Mouse (Mus musculus) liver, embryonic 14.5 days (tissue): Measurements from ENCODE around the gene Plod2. TPM values are rescaled to one million over a fixed set of nuclear protein-coding genes. Genes with fewer than 3 reads are reported as not detected.

Experiments used
- ATAC-seq: fragments of 200-750 bp; cut with Nextera tagmentation; 2 replicates; pipeline ENCODE4 v1.8.0; 2017; ENCODE audit warnings: moderate number of reproducible peaks, mild to moderate bottlenecking, moderate library complexity; ENCODE audit not compliant: insufficient read depth
- DNase-seq, 3 experiments: peaks; one replicate each; pipeline ENCODE4 v3.0.0-alpha.2; 2012 to 2013; ENCODE audit warnings: low read depth in 3 of 3, low spot score in 3 of 3
- H3K27ac ChIP-seq: fragments of 300-500 bp; sonication (generic); 2 replicates; pipeline ENCODE4 v1.5.1; 2014; ENCODE audit warnings: moderate library complexity, mild to moderate bottlenecking, control low read depth, inconsistent platforms
- H3K27me3 ChIP-seq: fragments of 300-500 bp; sonication (generic); 2 replicates; pipeline ENCODE4 v1.6.1; 2014; ENCODE audit warnings: mild to moderate bottlenecking, low read length, moderate library complexity; ENCODE audit not compliant: control insufficient read depth, insufficient read depth
- H3K36me3 ChIP-seq: fragments of 300-500 bp; sonication (generic); replicated peaks from 2 replicates; pipeline ENCODE4 v1.6.1; 2014; ENCODE audit warnings: low read depth; ENCODE audit not compliant: control insufficient read depth, insufficient read depth
- H3K4me1 ChIP-seq, 2 experiments: fragments of 200-500 bp in 1 of 2; fragments of 300-500 bp in 1 of 2; sonication (generic) in 1 of 2; replicated peaks; 2 replicates each; pipeline ENCODE4 v1.6.1; 2012 to 2014; ENCODE audit warnings: antibody characterized with exemption in 1 of 2, inconsistent platforms in 1 of 2, low read length in 1 of 2; ENCODE audit not compliant: control insufficient read depth in 2 of 2, insufficient read depth in 2 of 2
- H3K4me2 ChIP-seq: fragments of 300-500 bp; sonication (generic); 2 replicates; pipeline ENCODE4 v1.6.1; 2014; ENCODE audit warnings: low read depth, mild to moderate bottlenecking, control low read depth, moderate library complexity
- H3K4me3 ChIP-seq, 2 experiments: fragments of 200-500 bp in 1 of 2; fragments of 300-500 bp in 1 of 2; sonication (generic) in 1 of 2; 2 replicates each; pipeline ENCODE4 v1.5.1; 2012 to 2014; ENCODE audit warnings: low read depth in 2 of 2, low read length in 2 of 2, mild to moderate bottlenecking in 2 of 2, control low read depth in 1 of 2, inconsistent platforms in 1 of 2, moderate library complexity in 1 of 2; ENCODE audit not compliant: insufficient read depth in 1 of 2
- H3K9ac ChIP-seq: fragments of 300-500 bp; sonication (generic); replicated peaks from 2 replicates; pipeline ENCODE4 v1.6.1; 2014; ENCODE audit warnings: mild to moderate bottlenecking, control low read depth, moderate library complexity
- H3K9me3 ChIP-seq: fragments of 300-500 bp; sonication (generic); 2 replicates; pipeline ENCODE4 v1.6.1; 2016; ENCODE audit warnings: low read length, mixed read lengths; ENCODE audit not compliant: control insufficient read depth
- CTCF ChIP-seq: IDR thresholded peaks from 2 replicates; pipeline ENCODE4 v1.5.1; 2016; ENCODE audit warnings: antibody characterized with exemption, low read depth, control low read depth
- EP300 ChIP-seq: IDR thresholded peaks from 2 replicates; pipeline ENCODE4 v1.6.1; 2016; ENCODE audit warnings: antibody characterized with exemption, low read depth
- WGBS: fragments of 180-500 bp; shearing (Covaris S2); extraction: QIAGEN DNeasy Blood & Tissue Kit; methylation state at CpG from one replicate; pipeline ENCODE4 v1.1.7; 2014; ENCODE audit not compliant: insufficient replicate concordance; 5-methylcytosine and 5-hydroxymethylcytosine counted together
- polyA plus RNA-seq, 2 experiments: library from polyadenylated mRNA; depleted of rRNA in 1 of 2; stranded (reverse) in 1 of 2; unstranded in 1 of 2; fragments of >200 nt; fragmentation: Nextera tagmentation in 1 of 2; extraction: Ambion mirVana in 1 of 2; gene quantifications; 2 replicates each; pipeline versions ENCODE4 v1.2.1 to v1.2.3; 2012 to 2014

Gene Plod2
- polyA plus RNA-seq, 2 experiments: 1.7 to 2.1 TPM

DNA sequence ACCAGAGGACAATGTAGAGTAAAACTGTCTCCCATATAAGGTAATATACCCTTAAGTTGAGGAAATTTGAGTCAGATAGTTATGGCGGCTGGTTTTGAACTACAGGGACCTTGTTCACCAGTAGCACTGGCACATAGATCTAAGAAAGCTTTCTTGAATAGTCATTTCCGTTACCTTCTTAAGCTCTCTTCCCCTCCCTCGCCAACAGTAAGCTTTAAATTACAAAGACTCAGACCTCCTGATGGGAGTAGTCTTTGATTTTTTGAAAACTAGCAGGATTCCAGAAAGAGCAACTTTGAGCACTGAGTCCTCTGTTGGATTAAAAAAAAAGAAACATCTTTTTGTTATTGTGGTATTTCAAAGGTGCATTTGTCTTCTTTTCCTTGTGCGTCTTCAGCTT is 61.5 kb downstream of the Plod2 start:
- H3K4me2 ChIP-seq: no peak overlapping the region
- TF ChIP-seq EP300 (no peak), CTCF (no peak)
- DNase-seq (no peak), ATAC-seq (no peak)
- no peaks in the 10 kb centered on the region for H3K4me1 ChIP-seq
- H3K36me3 ChIP-seq: no peaks in the 10 kb centered on the region
- H3K27me3 ChIP-seq: no peaks in the 10 kb centered on the region
- no peak overlapping the region for H3K27ac ChIP-seq
- H3K9ac ChIP-seq: no peak overlapping the region
- WGBS: 72% methylated on average over 4 of the region's 4 CpGs
- H3K4me3 ChIP-seq: no peak overlapping the region
- no peaks in the 10 kb centered on the region for H3K9me3 ChIP-seq

DNA sequence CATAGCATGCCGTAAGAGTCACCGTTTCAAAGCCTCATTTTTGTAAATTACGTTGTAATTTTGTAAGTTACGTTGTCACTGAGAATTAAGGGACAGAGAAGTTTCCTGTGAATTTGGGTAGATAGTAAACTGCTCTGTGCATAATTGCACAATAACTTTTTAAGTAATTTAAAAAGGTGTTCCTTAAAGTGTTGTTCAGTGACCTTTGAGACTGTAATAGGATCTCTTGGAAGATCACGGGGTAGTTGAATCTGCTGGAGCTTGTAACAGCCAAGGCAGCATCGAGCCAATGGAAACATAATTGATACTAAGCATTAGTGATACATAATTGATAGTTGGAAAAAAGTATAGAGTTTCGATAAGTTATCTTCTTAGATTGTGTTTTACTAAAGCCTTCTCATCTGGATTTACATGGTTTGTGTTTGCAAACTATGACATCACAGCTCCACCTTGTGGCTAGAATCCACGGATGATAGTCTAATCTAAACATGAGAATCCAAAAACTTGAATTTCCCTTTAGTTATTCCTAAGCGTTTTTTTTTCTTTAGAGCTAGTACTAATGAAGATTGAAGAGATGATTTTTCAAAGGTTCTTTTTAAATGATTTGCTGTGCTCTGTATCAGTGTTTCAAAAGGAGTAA is 68.7 kb downstream of the Plod2 start:
- TF ChIP-seq EP300 (no peak), CTCF (no peak)
- Histone ChIP-seq H3K4me2 (no peak overlapping the region), H3K9ac (no peak overlapping the region), H3K36me3 (no peaks in the 10 kb centered on the region), H3K4me3 (no peak overlapping the region), H3K4me1 (no peaks in the 10 kb centered on the region), H3K27ac (no peak overlapping the region), H3K27me3 (no peaks in the 10 kb centered on the region), H3K9me3 (no peaks in the 10 kb centered on the region)
- ATAC-seq: no peak
- DNase-seq: no peak
- 49% methylated on average over 9 of the region's 9 CpGs for WGBS

DNA sequence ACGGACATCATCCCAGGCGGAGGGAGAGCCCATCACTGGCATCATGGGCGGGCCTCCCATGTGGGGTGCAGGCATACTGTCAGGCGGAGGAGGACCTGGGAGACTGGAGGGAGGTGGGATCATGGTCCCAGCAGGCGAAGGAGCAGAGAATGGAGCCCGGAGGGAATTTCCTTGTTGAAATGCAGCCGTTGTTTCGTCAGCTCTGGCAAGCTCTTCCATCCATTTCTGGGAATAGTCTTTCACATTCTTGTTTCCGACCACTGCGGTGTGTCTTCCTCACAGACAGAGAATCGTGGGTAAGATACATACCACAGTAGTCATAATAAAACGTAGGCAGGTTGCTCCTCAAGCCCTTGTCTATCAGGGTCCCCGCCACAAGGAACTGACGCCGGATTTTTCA is 70.6 kb downstream of the Plod2 start:
- Histone ChIP-seq H3K4me2 (no peak overlapping the region), H3K27ac (no peak overlapping the region), H3K4me1 (no peaks in the 10 kb centered on the region), H3K36me3 (no peaks in the 10 kb centered on the region), H3K27me3 (no peaks in the 10 kb centered on the region), H3K9me3 (no peaks in the 10 kb centered on the region), H3K9ac (no peak overlapping the region), H3K4me3 (no peak overlapping the region)
- ATAC-seq (no peak), DNase-seq (no peak)
- TF ChIP-seq EP300 (no peak), CTCF (no peak)
- WGBS: 65% methylated on average over 15 of the region's 15 CpGs

DNA sequence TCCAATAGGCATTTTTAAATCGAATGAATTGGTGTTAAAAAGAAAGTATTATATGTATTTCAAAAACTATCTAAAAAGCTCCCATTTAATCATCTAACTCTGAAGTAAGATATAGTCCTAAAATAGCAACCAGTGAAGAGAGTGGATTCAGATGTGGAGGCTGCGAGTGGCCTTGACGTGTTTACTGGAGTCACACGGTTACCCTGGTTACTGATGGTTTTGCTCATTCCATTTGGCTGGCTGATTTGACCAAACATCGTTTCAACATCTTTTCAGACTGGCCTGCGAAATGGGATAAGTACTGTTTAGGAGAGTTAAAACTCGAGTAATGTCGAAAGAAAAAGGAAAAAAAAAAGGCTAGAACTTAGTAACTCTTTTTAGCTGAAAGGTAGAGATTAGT is 71.2 kb downstream of the Plod2 start:
- WGBS: 62% methylated on average over 8 of the region's 8 CpGs
- no peaks in the 10 kb centered on the region for H3K36me3 ChIP-seq
- no peaks in the 10 kb centered on the region for H3K9me3 ChIP-seq
- H3K27ac ChIP-seq: no peak overlapping the region
- no peaks in the 10 kb centered on the region for H3K4me1 ChIP-seq
- H3K9ac ChIP-seq: no peak overlapping the region
- ATAC-seq (no peak), DNase-seq (no peak)
- H3K4me2 ChIP-seq: no peak overlapping the region
- H3K4me3 ChIP-seq: no peak overlapping the region
- H3K27me3 ChIP-seq: no peaks in the 10 kb centered on the region
- no peak for TF ChIP-seq EP300
- TF ChIP-seq CTCF: no peak

DNA sequence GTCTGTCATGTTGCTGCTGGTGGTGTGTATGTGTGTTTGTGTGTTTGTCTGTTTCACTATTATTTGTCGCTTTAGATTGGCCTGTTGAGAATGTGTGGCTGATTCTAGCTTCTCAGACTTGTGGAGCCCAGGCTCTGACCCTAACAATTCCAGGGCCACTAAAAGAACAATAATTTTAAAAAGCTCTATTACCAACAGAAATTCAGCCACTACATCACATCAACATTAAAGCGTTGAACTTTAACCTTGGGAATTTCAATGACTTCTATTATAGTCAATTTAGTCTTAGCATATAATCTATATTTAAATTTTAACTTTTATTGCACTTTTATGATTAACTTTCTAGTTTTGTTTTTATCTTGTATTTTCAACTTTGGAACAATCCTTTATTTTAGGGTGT is 74.4 kb downstream of the Plod2 start:
- Histone ChIP-seq H3K27me3 (no peaks in the 10 kb centered on the region), H3K27ac (no peak overlapping the region), H3K9ac (no peak overlapping the region), H3K9me3 (no peaks in the 10 kb centered on the region), H3K4me1 (no peaks in the 10 kb centered on the region), H3K4me3 (no peak overlapping the region), H3K4me2 (no peak overlapping the region), H3K36me3 (no peaks in the 10 kb centered on the region)
- WGBS: 73% methylated on average over 2 of the region's 2 CpGs
- no peak for TF ChIP-seq EP300
- DNase-seq (no peak), ATAC-seq (no peak)
